Mouse (Mus musculus) stomach, embryonic 15.5 days (tissue): ENCODE results near the gene Ap1g1. TPM values are rescaled to one million over a fixed set of nuclear protein-coding genes. Genes with fewer than 3 reads are reported as not detected.

Experiments used
- ATAC-seq: fragments of 200-750 bp; cut with Nextera tagmentation; 2 replicates; pipeline ENCODE4 v1.8.0; 2017; ENCODE audit warnings: low read depth, moderate number of reproducible peaks, moderate TSS enrichment; ENCODE audit not compliant: insufficient read depth, low FRiP score
- H3K27ac ChIP-seq: fragments of 300-500 bp; sonication (generic); 2 replicates; pipeline ENCODE4 v1.5.1; 2015; ENCODE audit warnings: mild to moderate bottlenecking, inconsistent platforms
- H3K27me3 ChIP-seq: fragments of 300-500 bp; sonication (generic); replicated peaks from 2 replicates; pipeline ENCODE4 v1.6.1; 2015; ENCODE audit warnings: inconsistent platforms
- H3K36me3 ChIP-seq: fragments of 300-500 bp; sonication (generic); 2 replicates; pipeline ENCODE4 v1.6.1; 2015; ENCODE audit warnings: inconsistent platforms
- H3K4me1 ChIP-seq: fragments of 300-500 bp; sonication (generic); 2 replicates; pipeline ENCODE4 v1.6.1; 2015; ENCODE audit warnings: inconsistent platforms
- H3K4me2 ChIP-seq: fragments of 300-500 bp; sonication (generic); 2 replicates; pipeline ENCODE4 v1.6.1; 2015; ENCODE audit warnings: mild to moderate bottlenecking, inconsistent platforms
- H3K4me3 ChIP-seq: fragments of 300-500 bp; sonication (generic); replicated peaks from 2 replicates; pipeline ENCODE4 v1.5.1; 2015; ENCODE audit warnings: inconsistent platforms
- H3K9ac ChIP-seq: fragments of 300-500 bp; sonication (generic); 2 replicates; pipeline ENCODE4 v1.6.1; 2015; ENCODE audit warnings: inconsistent platforms
- H3K9me3 ChIP-seq: fragments of 300-500 bp; sonication (generic); 2 replicates; pipeline ENCODE4 v1.6.1; 2016; ENCODE audit warnings: inconsistent platforms
- WGBS: fragments of 180-500 bp; shearing (Covaris S2); methylation state at CpG from one replicate; pipeline ENCODE4 v1.1.7; 2015; 5-methylcytosine and 5-hydroxymethylcytosine counted together
- polyA plus RNA-seq: library from polyadenylated mRNA; unstranded; fragments of >200 nt; fragmentation: Nextera tagmentation; extraction: Ambion mirVana; gene quantifications from 2 replicates; pipeline ENCODE4 v1.2.1, GENCODE M21; 2015

Ap1g1 gene
- polyA plus RNA-seq, 1 experiment from 2014 or later, result 36.3 TPM

DNA sequence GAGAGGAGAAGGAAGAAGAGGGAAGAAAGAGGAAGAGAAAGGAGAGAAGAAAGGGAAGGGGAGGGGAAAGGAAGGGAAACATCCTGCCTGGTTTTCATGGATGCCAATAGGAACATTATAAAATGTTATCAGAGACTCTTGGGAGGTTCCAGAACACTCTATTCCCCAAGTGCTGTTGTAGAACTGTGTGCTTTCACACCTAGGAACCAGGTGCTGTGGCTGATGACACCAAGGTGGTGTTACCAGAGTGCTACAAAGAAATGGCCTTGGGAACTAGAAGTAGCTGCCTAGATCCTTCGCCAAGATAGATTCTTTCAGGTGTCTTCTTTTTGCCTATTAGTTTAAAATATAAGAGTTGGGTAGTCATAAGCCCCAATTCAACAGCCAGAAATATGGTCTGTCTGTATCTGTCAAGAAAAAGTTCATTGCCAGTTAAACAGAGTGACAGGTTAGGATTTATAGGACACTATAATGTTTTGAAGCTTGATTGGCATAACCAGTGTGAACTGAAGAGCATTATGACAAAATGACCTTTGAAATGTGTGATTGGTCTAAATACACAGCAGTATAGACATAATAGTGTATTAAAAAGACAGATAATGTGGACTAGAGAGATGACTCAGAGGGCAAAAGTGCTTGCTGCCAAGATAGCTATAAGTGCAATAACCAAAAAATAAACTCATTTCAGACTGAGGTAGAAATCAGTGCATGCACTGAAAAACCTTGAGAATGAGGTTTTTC lies 126.7 kb downstream of the Ap1g1 start:
- Histone ChIP-seq H3K4me3 (no peak overlapping the region), H3K27ac (no peak overlapping the region), H3K4me1 (no peaks in the 10 kb centered on the region), H3K27me3 (no peaks in the 10 kb centered on the region), H3K4me2 (no peak overlapping the region), H3K36me3 (0 out of 2 replicates have a peak, but pooled peaks cover 5% of the 10 kb centered on the region), H3K9me3 (no peaks in the 10 kb centered on the region), H3K9ac (no peak overlapping the region)
- 94% methylated on average over 1 of the region's 1 CpGs for WGBS
- no peak for ATAC-seq

DNA sequence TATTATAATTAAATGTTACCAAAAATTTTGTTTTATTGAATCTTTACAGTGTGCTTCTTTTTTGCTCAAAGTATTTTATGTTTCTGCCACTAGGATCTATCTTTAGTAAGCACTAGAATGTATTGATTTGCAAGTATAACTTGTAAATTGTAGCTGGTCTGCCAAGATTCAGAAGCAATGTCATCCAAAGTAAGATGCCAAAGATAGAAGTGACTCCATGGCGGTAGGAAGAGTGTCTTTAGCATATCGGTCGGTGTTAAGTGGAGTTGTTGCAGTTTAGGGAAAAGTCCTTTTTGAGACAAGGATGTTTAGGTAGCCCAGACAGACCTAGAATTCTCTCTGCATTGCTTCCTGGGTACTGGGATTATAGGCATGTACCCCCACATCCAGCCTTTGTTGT lies 128.6 kb downstream of the Ap1g1 start:
- no peak overlapping the region for H3K4me3 ChIP-seq
- 95% methylated on average over 3 of the region's 3 CpGs for WGBS

DNA sequence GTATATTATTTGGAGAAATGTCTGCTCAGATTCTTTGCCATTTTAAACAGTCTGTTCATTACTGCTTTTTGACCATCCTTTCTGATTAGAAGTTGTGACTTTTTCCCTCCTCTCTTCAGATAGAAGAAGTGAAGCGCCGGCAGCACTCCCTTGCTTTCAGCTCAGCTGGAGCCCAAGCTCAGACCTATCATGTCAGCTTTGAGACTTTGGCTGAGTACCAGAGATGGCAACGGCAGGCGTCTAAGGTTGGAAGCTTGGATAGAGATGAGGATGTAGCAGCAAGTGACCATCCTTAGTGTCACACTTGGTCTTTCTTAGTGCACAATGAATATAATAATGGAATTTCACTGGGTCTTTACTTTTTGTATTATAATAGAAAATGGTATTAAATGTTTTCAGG lies 129.0 kb downstream of the Ap1g1 start:
- Histone ChIP-seq H3K4me3 (no peak overlapping the region), H3K27me3 (no peaks in the 10 kb centered on the region), H3K9ac (no peak overlapping the region), H3K4me1 (no peaks in the 10 kb centered on the region), H3K9me3 (no peaks in the 10 kb centered on the region), H3K36me3 (0 out of 2 replicates have a peak, but pooled peaks cover 3% of the 10 kb centered on the region), H3K27ac (no peak overlapping the region), H3K4me2 (no peak overlapping the region)
- 93% methylated on average over 4 of the region's 4 CpGs for WGBS
- no peak for ATAC-seq

More for the DNA sequence above, 128.6 kb downstream of the Ap1g1 start:
- no peak overlapping the region for H3K4me2 ChIP-seq
- H3K36me3 ChIP-seq, result 0 out of 2 replicates have a peak, but pooled peaks cover 3% of the 10 kb centered on the region
- no peaks in the 10 kb centered on the region for H3K4me1 ChIP-seq
- no peak for ATAC-seq
- no peak overlapping the region for H3K9ac ChIP-seq
- H3K27me3 ChIP-seq, result no peaks in the 10 kb centered on the region
- no peaks in the 10 kb centered on the region for H3K9me3 ChIP-seq
- H3K27ac ChIP-seq, result no peak overlapping the region

Other genes starting within 250 kb of the Ap1g1 start
- gene Dhx38, start 212.7 kb upstream of the Ap1g1 start, polyA plus RNA-seq, result 19.0 and 21.5 TPM in 2 replicates
- gene Txnl4b, start 212.7 kb upstream of the Ap1g1 start, polyA plus RNA-seq, result 22.1 and 23.3 TPM in 2 replicates
- 12.6 and 14.8 TPM in 2 replicates for gene Hp, start 199.4 kb upstream of the Ap1g1 start, polyA plus RNA-seq
- 41.1 and 41.8 TPM in 2 replicates for gene Dhodh, start 169.9 kb upstream of the Ap1g1 start, polyA plus RNA-seq
- gene Pkd1l3, start 164.0 kb upstream of the Ap1g1 start, polyA plus RNA-seq, result 0.08 and 0.09 TPM in 2 replicates
- gene Ist1, start 85.3 kb upstream of the Ap1g1 start, polyA plus RNA-seq, result 129 and 135 TPM in 2 replicates
- 21.4 and 22.6 TPM in 2 replicates for gene Zfp821, start 73.0 kb upstream of the Ap1g1 start, polyA plus RNA-seq
- 6.2 and 6.8 TPM in 2 replicates for gene Atxn1l, start 40.8 kb upstream of the Ap1g1 start, polyA plus RNA-seq
- 2.8 and 3.7 TPM in 2 replicates for gene Phlpp2, start 90.0 kb downstream of the Ap1g1 start, polyA plus RNA-seq
- 10.5 and 12.1 TPM in 2 replicates for gene Marveld3, start 183.6 kb downstream of the Ap1g1 start, polyA plus RNA-seq
- gene Tat, start 211.9 kb downstream of the Ap1g1 start, polyA plus RNA-seq, result not detected in 2 replicates